Mouse (Mus musculus) midbrain, postnatal 0 days (tissue): Measurements from ENCODE around the gene Msi1. TPM values are rescaled to one million over a fixed set of nuclear protein-coding genes. Genes with fewer than 3 reads are reported as not detected.

ENCODE experiments used
- ATAC-seq: fragments of 200-750 bp; cut with Nextera tagmentation; 2 replicates; pipeline ENCODE4 v1.8.0; 2017; ENCODE audit warnings: moderate number of reproducible peaks, mild to moderate bottlenecking, moderate TSS enrichment, moderate library complexity; ENCODE audit not compliant: low FRiP score
- DNase-seq: peaks from one replicate; pipeline ENCODE4 v3.0.0-alpha.2; 2015; ENCODE audit warnings: low spot score
- H3K27ac ChIP-seq: fragments of 300-500 bp; sonication (generic); 2 replicates; pipeline ENCODE4 v1.5.1; 2014; ENCODE audit warnings: low read depth, mild to moderate bottlenecking, low read length, mixed read lengths
- H3K27me3 ChIP-seq: fragments of 300-500 bp; sonication (generic); 2 replicates; pipeline ENCODE4 v1.6.1; 2014; ENCODE audit warnings: low read length, control low read depth, mixed read lengths; ENCODE audit not compliant: insufficient read depth
- H3K36me3 ChIP-seq: fragments of 300-500 bp; sonication (generic); 2 replicates; pipeline ENCODE4 v1.6.1; 2014; ENCODE audit warnings: low read length, control low read depth, mixed read lengths; ENCODE audit not compliant: insufficient read depth
- H3K4me1 ChIP-seq: fragments of 300-500 bp; sonication (generic); 2 replicates; pipeline ENCODE4 v1.6.1; 2014; ENCODE audit warnings: mild to moderate bottlenecking, control low read depth, antibody characterized with exemption, low read length, mixed read lengths; ENCODE audit not compliant: insufficient read depth
- H3K4me2 ChIP-seq: fragments of 300-500 bp; sonication (generic); 2 replicates; pipeline ENCODE4 v1.6.1; 2014; ENCODE audit warnings: low read depth, mild to moderate bottlenecking, low read length, mixed read lengths; ENCODE audit not compliant: poor library complexity, severe bottlenecking
- H3K4me3 ChIP-seq: fragments of 300-500 bp; sonication (generic); 2 replicates; pipeline ENCODE4 v1.5.1; 2014; ENCODE audit warnings: low read depth, mild to moderate bottlenecking, low read length, moderate library complexity
- H3K9ac ChIP-seq: fragments of 300-500 bp; sonication (generic); replicated peaks from 2 replicates; pipeline ENCODE4 v1.6.1; 2014; ENCODE audit warnings: mild to moderate bottlenecking, low read length, moderate library complexity, mixed read lengths; ENCODE audit not compliant: poor library complexity, severe bottlenecking
- H3K9me3 ChIP-seq: fragments of 300-500 bp; sonication (generic); 2 replicates; pipeline ENCODE4 v1.6.1; 2016; ENCODE audit warnings: low read length, control low read depth
- CTCF ChIP-seq: IDR thresholded peaks from 2 replicates; pipeline ENCODE4 v1.5.1; 2016; ENCODE audit warnings: antibody characterized with exemption, mild to moderate bottlenecking
- WGBS: fragments of 180-500 bp; shearing (Covaris S2); extraction: QIAGEN DNeasy Blood & Tissue Kit; methylation state at CpG from one replicate; pipeline ENCODE4 v1.1.7; 2014; 5-methylcytosine and 5-hydroxymethylcytosine counted together
- polyA plus RNA-seq: library from polyadenylated mRNA; unstranded; fragments of >200 nt; fragmentation: Nextera tagmentation; extraction: Ambion mirVana; gene quantifications from 2 replicates; pipeline ENCODE4 v1.2.1, GENCODE M21; 2015
- total RNA-seq: library from RNA; depleted of rRNA; stranded (reverse); fragments of >200 nt; gene quantifications from 2 replicates; pipeline ENCODE4 v1.2.3, GENCODE M21; 2014

Msi1 gene
- total and polyA plus RNA-seq, 2 experiments from 2014 or later: 52.1 to 82.9 TPM

GRCm38 (mm10) chr5:115454422-115455090, 25.2 kb downstream of the Msi1 start:
- Histone ChIP-seq H3K4me2 (no peak overlapping the region), H3K27ac (no peak overlapping the region), H3K27me3 (no peaks in the 10 kb centered on the region), H3K9ac (no peak overlapping the region), H3K4me1 (no peaks in the 10 kb centered on the region), H3K9me3 (no peaks in the 10 kb centered on the region), H3K36me3 (peaks cover 19% of the 10 kb centered on the region), H3K4me3 (no peak overlapping the region)
- 78% methylated on average over 12 of the region's 12 CpGs for WGBS
- DNase-seq (no peak), ATAC-seq (no peak)
- TF ChIP-seq CTCF: no peak

DNA sequence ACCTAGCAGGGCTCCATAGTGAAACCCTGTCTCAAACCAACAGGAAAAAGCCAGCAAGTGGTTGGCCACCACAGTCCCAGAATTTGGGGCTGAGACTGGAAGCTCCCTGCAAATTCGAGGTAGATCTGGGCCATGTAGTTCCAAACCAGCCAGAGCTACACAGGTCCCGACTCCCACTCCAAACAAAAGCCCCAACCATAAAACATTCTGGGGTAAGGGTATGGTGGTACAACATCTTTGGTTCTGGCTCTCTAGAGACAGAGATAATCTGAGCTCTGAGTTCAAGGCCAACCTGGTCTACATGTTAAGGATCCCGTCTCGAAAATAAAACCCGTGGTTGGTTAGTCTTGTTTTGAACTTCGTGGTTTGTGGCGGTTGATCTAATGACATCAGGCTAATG, 26.4 kb downstream of the Msi1 start:
- ATAC-seq: no peak
- Histone ChIP-seq H3K4me3 (no peak overlapping the region), H3K27ac (no peak overlapping the region), H3K36me3 (peaks cover 11% of the 10 kb centered on the region), H3K4me2 (no peak overlapping the region), H3K9me3 (no peaks in the 10 kb centered on the region), H3K9ac (no peak overlapping the region), H3K4me1 (no peaks in the 10 kb centered on the region), H3K27me3 (no peaks in the 10 kb centered on the region)
- 81% methylated on average over 7 of the region's 7 CpGs for WGBS
- DNase-seq: no peak
- no peak for TF ChIP-seq CTCF

DNA sequence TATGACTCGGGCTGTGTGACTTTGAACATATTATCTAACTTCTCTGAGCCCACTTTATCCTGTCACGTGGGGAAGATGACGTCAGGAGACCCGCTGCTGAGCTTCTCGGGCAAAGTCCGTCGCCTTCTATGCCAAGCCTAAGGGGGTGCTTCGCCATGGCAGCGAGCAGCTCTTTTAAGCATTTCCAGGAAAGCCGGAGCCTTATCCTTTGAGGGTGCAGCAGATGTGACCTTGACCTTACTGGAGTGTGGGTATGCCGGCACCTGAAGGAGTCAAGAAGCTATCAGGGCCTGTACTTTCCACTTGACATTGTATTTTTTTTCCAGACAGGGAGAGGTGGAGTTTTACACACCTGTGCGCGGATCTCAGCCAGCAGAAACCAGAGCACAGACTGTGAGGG, 29.5 kb downstream of the Msi1 start:
- no peak overlapping the region for H3K9ac ChIP-seq
- DNase-seq (no peak), ATAC-seq (no peak)
- TF ChIP-seq CTCF: no peak
- 68% methylated on average over 13 of the region's 13 CpGs for WGBS
- no peaks in the 10 kb centered on the region for H3K36me3 ChIP-seq
- H3K27ac ChIP-seq: no peak overlapping the region
- no peaks in the 10 kb centered on the region for H3K27me3 ChIP-seq
- no peak overlapping the region for H3K4me2 ChIP-seq
- H3K4me3 ChIP-seq: no peak overlapping the region
- H3K4me1 ChIP-seq: no peaks in the 10 kb centered on the region
- no peaks in the 10 kb centered on the region for H3K9me3 ChIP-seq

- Histone ChIP-seq H3K4me2 (no peak overlapping the region), H3K4me3 (no peak overlapping the region), H3K9me3 (no peaks in the 10 kb centered on the region), H3K27me3 (no peaks in the 10 kb centered on the region), H3K36me3 (no peaks in the 10 kb centered on the region), H3K9ac (no peak overlapping the region), H3K4me1 (no peaks in the 10 kb centered on the region), H3K27ac (no peak overlapping the region)
- no peak for ATAC-seq
- no peak for TF ChIP-seq CTCF
- 82% methylated on average over 18 of the region's 18 CpGs for WGBS
- no peak for DNase-seq
Observed at GRCm38 (mm10) chr5:115464408-115465115, 35.2 kb downstream of the Msi1 start.

GRCm38 (mm10) chr5:115465642-115466420, 36.4 kb downstream of the Msi1 start, which contains the start of gene Pla2g1b:
TSS of gene Pla2g1b (plus strand) at chr5:115466262.
- no peaks in the 10 kb centered on the region for H3K36me3 ChIP-seq
- H3K4me3 ChIP-seq: no peak within 1 kb of the TSS
- H3K4me1 ChIP-seq: no peaks in the 10 kb centered on the region
- DNase-seq (no peak), ATAC-seq (no peak)
- no peak within 1 kb of the TSS for H3K9ac ChIP-seq
- H3K27ac ChIP-seq: no peak within 1 kb of the TSS
- peak; percentile 48 for TF ChIP-seq CTCF
- no peaks in the 10 kb centered on the region for H3K27me3 ChIP-seq
- H3K4me2 ChIP-seq: no peak within 1 kb of the TSS
- WGBS: 53% methylated on average over 9 of the region's 9 CpGs
- H3K9me3 ChIP-seq: no peaks in the 10 kb centered on the region

GRCm38 (mm10) chr5:115469791-115470190, 40.4 kb downstream of the Msi1 start:
- Histone ChIP-seq H3K4me2 (no peak overlapping the region), H3K27me3 (no peaks in the 10 kb centered on the region), H3K4me3 (no peak overlapping the region), H3K27ac (no peak overlapping the region), H3K9ac (no peak overlapping the region), H3K4me1 (no peaks in the 10 kb centered on the region), H3K36me3 (no peaks in the 10 kb centered on the region), H3K9me3 (no peaks in the 10 kb centered on the region)
- no peak for DNase-seq
- no peak for TF ChIP-seq CTCF
- ATAC-seq: no peak
- 70% methylated on average over 6 of the region's 6 CpGs for WGBS
